Mouse (Mus musculus): ENCODE data around the gene Pacs1. TPM values are rescaled to one million over a fixed set of nuclear protein-coding genes. Genes with fewer than 3 reads are reported as not detected.
A peak's percentile ranks its signal among the peaks of the same experiment; 100 is the strongest.

Pacs1 gene
- total RNA-seq, 2 experiments from 2014 or later = 60.3 to 62.2 TPM

DNA sequence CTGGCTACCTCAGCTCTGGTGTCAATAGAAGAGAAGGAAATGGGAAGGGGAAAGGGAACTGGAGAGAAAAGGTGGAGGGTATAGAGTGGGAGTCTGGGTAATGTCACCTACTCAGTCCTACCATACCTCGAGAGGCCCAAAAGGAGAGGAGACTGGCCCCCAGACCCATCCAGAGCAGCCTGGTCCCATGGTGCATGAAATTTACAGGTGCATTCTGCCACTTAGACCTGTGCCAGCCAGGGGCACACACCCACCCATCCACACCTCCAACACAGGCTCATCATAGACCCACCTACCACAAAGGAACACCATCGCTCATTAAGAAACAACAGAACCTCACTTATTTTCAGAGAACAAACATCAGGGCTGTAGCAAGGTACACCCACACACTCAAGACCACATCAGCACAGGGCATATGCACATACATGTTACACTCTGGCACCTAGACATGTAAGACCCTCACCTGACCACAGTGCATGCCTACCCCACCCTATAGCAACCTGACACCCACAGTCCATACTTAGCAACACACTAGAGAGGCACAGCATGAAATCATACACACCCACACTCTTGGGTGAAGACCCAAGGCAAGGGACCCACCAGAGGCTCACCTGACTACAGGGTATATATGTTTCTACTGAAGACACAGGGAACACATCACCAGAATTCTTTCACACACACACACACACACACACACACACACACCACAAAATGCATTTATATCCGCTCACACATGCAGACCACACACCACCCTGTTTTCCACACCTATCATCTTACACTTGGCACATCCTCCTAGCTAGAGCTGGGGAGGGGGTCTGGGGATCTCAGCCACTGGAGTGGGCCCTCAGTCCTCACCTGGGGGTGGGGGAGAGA is 188.7 kb downstream of the Pacs1 start:
- DNase-seq (ENCODE audit: low spot score in 2 of 2) = peak; percentile 28 to 61
- intact Hi-C loops (cut with DNase I) = loop anchor here (5.0 kb wide), 1 partner anchor 37 kb away; no protein-coding TSS in a partner anchor

Small RNA genes within 50 kb of the gene (microRNA-seq; reads per million reads assigned to microRNA genes)
- 0 reads per million in 2 experiments for gene Gm27468

Other genes with a start within 250 kb of the Pacs1 start
- 10 to 100 TPM; 14.1 to 15.0 TPM for gene Slc29a2, start 249.3 kb downstream of the Pacs1 start, total RNA-seq (2021)
- gene B4gat1, start 234.3 kb downstream of the Pacs1 start, total RNA-seq (2021) = 100 to 1,000 TPM; 126 to 132 TPM
- gene AC124502.3, start 234.2 kb downstream of the Pacs1 start, total RNA-seq (2021) = 1 to 10 TPM; 3.6 to 5.2 TPM
- gene Brms1, start 231.8 kb downstream of the Pacs1 start, total RNA-seq (2021) = 10 to 100 TPM; 20.2 to 23.6 TPM
- gene Rin1, start 222.6 kb downstream of the Pacs1 start, total RNA-seq (2021) = 10 to 100 TPM; 92.7 to 93.9 TPM
- 1 to 10 TPM; 4.6 to 5.4 TPM for gene Cd248, start 205.0 kb downstream of the Pacs1 start, total RNA-seq (2021)
- gene Tmem151a, start 187.6 kb downstream of the Pacs1 start, total RNA-seq (2021) = 100 to 1,000 TPM; 163 to 164 TPM
- 10 to 100 TPM; 24.6 to 26.0 TPM for gene Yif1a, start 184.6 kb downstream of the Pacs1 start, total RNA-seq (2021)
- 100 to 1,000 TPM; 274 to 282 TPM for gene Cnih2, start 174.6 kb downstream of the Pacs1 start, total RNA-seq (2021)
- gene Rab1b, start 166.0 kb downstream of the Pacs1 start, total RNA-seq (2021) = 100 to 1,000 TPM; 157 to 159 TPM
- 100 to 1,000 TPM; 245 to 251 TPM for gene Klc2, start 154.6 kb downstream of the Pacs1 start, total RNA-seq (2021)
- 100 to 1,000 TPM; 196 to 198 TPM for gene Sf3b2, start 22.3 kb upstream of the Pacs1 start, total RNA-seq (2021)
- gene Gal3st3, start 25.2 kb upstream of the Pacs1 start, total RNA-seq (2021) = 10 to 100 TPM; 84.3 to 92.4 TPM
- not detected for gene Catsper1, start 62.6 kb upstream of the Pacs1 start, total RNA-seq (2021)
- gene Cst6, start 76.5 kb upstream of the Pacs1 start, total RNA-seq (2021) = 10 to 100 TPM; 21.2 to 23.9 TPM
- gene Eif1ad, start 93.6 kb upstream of the Pacs1 start, total RNA-seq (2021) = 10 to 100 TPM; 24.9 to 25.6 TPM
- gene Banf1, start 94.0 kb upstream of the Pacs1 start, total RNA-seq (2021) = 10 to 100 TPM; 83.4 to 84.4 TPM
- gene Sart1, start 115.6 kb upstream of the Pacs1 start, total RNA-seq (2021) = 10 to 100 TPM; 87.9 to 92.8 TPM
- gene Tsga10ip, start 129.4 kb upstream of the Pacs1 start, total RNA-seq (2021) = not detected
- 100 to 1,000 TPM; 197 to 233 TPM for gene Drap1, start 151.9 kb upstream of the Pacs1 start, total RNA-seq (2021)
- gene AI837181, start 152.0 kb upstream of the Pacs1 start, total RNA-seq (2021) = 10 to 100 TPM; 70.2 to 73.3 TPM
- not detected for gene Fosl1, start 174.4 kb upstream of the Pacs1 start, total RNA-seq (2021)
- 10 to 100 TPM; 26.4 to 27.9 TPM for gene Ccdc85b, start 184.8 kb upstream of the Pacs1 start, total RNA-seq (2021)
- 10 to 100 TPM; 81.9 to 92.9 TPM for gene Fibp, start 187.5 kb upstream of the Pacs1 start, total RNA-seq (2021)
- gene Ctsw, start 195.4 kb upstream of the Pacs1 start, total RNA-seq (2021) = under 1 TPM; 0.73 to 0.80 TPM
- gene Efemp2, start 200.8 kb upstream of the Pacs1 start, total RNA-seq (2021) = 10 to 100 TPM; 15.2 to 16.4 TPM
- 10 to 100 TPM; 30.7 to 30.9 TPM for gene Mus81, start 215.3 kb upstream of the Pacs1 start, total RNA-seq (2021)
- 1,000 to 10,000 TPM; 1,474 to 1,552 TPM for gene Cfl1, start 217.3 kb upstream of the Pacs1 start, total RNA-seq (2021)
- 1 to 10 TPM; 5.1 to 7.7 TPM for gene 1700020D05Rik, start 230.7 kb upstream of the Pacs1 start, total RNA-seq (2021)
- 10 to 100 TPM; 80.4 to 81.0 TPM for gene Snx32, start 237.4 kb upstream of the Pacs1 start, total RNA-seq (2021)